11 mouse cellular contexts compared by ENCODE assay signal in genomic region chr10:119408327-119408726, GRCm38 (mm10). TPM values are rescaled to one million over a fixed set of nuclear protein-coding genes. Genes with fewer than 3 reads are reported as not detected.
DNase-seq lines count a peak whose midpoint lies in the region; ATAC-seq and TF ChIP-seq lines count a peak whose summit lies in the region.
"Had no signal": no experiment of that assay in that cellular context is flagged by ENCODE, and none has a peak within 500 bp of the region (broad histone marks: within the 10 kb centered on the region; RNA-seq: fewer than 3 reads in every experiment).

No protein-coding gene starts in this region.

- TF ChIP-seq CTCF in heart, postnatal 0 days (IDR thresholded peaks at IDR 0.05; ENCODE audit: low read depth) = no peak
- no peak for TF ChIP-seq CTCF in lung, embryonic 14.5 days (IDR thresholded peaks at IDR 0.05; ENCODE audit: low read depth)
- TF ChIP-seq CTCF in lung, adult 2 months (IDR thresholded peaks at IDR 0.05; ENCODE audit: insufficient read depth, low read length) = no peak
- no peak for TF ChIP-seq CTCF in brain, embryonic 14.5 days (IDR thresholded peaks at IDR 0.05; ENCODE audit: borderline replicate concordance, extremely low read depth, insufficient read depth, insufficient read length)

- H3K4me3 ChIP-seq in heart, postnatal 0 days (ENCODE audit: low read depth, low read length) = no peak overlapping the region
- no peak overlapping the region for H3K4me3 ChIP-seq in lung, embryonic 14.5 days (ENCODE audit: low read depth, low read length)
- no peak overlapping the region for H3K4me3 ChIP-seq in lung, adult 2 months (replicated peaks; ENCODE audit: extremely low read depth, low read depth, low read length)

- H3K27me3 ChIP-seq in heart, postnatal 0 days (ENCODE audit: control insufficient read depth, insufficient read depth, low read length) = no peaks in the 10 kb centered on the region
- no peaks in the 10 kb centered on the region for H3K27me3 ChIP-seq in lung, embryonic 14.5 days (ENCODE audit: insufficient read depth, low read length)

- TF ChIP-seq EP300 in heart, postnatal 0 days (IDR thresholded peaks at IDR 0.05; ENCODE audit: low read depth) = no peak

- H3K27ac ChIP-seq in heart, postnatal 0 days (ENCODE audit: low read depth) = no peak overlapping the region
- H3K27ac ChIP-seq in lung, embryonic 14.5 days (ENCODE audit: low read depth) = no peak overlapping the region

- no peak for TF ChIP-seq POLR2A in lung, adult 2 months (IDR thresholded peaks at IDR 0.05; ENCODE audit: borderline replicate concordance, extremely low read depth, low read depth, low read length)
- TF ChIP-seq POLR2A in brain, embryonic 14.5 days (IDR thresholded peaks at IDR 0.05; ENCODE audit: borderline replicate concordance, extremely low read depth, insufficient read depth, insufficient read length, poor library complexity, severe bottlenecking) = no peak

- H3K4me2 ChIP-seq in heart, postnatal 0 days (ENCODE audit: low read depth, low read length) = peak overlapping the region; percentile 14; the same call in 1 of the 2 replicates
- H3K4me2 ChIP-seq in lung, embryonic 14.5 days = no peak overlapping the region

- peak; percentile 16 for DNase-seq in heart, postnatal 0 days (ENCODE audit: low spot score)
- DNase-seq in heart, postnatal 4 days = no peak
- DNase-seq in lung, embryonic 14.5 days = peak; percentile 30
- DNase-seq in lung, adult 2 months = no peak
- peak; percentile 58 for DNase-seq in brain, embryonic 14.5 days (ENCODE audit: low read depth)
- peak; percentile 3 for DNase-seq in lung, postnatal 14 days
- no peak for DNase-seq in thymus, postnatal 4 days
- no peak for DNase-seq in urinary bladder, postnatal 4 days (ENCODE audit: low spot score in 2 of 2)

- H3K9me3 ChIP-seq in heart, postnatal 0 days (replicated peaks; ENCODE audit: control insufficient read depth, low read length) = no peaks in the 10 kb centered on the region
- H3K9me3 ChIP-seq in lung, embryonic 14.5 days (ENCODE audit: low read depth, low read length) = no peaks in the 10 kb centered on the region

- ATAC-seq in heart, postnatal 0 days (ENCODE audit: insufficient read depth, low read depth) = peak; percentile 24; the same call in 1 of the 2 replicates
- ATAC-seq in lung, embryonic 14.5 days (ENCODE audit: insufficient read depth) = no peak
- ATAC-seq: intestine, postnatal 0 days had no signal

- 26% methylated on average over 6 of the region's 6 CpGs for WGBS in heart, postnatal 0 days
- WGBS in lung, embryonic 14.5 days = 19% methylated on average over 6 of the region's 6 CpGs
- WGBS in lung, adult 2 months = 6% methylated on average over 6 of the region's 6 CpGs

- no peak overlapping the region for H3K9ac ChIP-seq in heart, postnatal 0 days (replicated peaks; ENCODE audit: low read depth, low read length)
- H3K9ac ChIP-seq in lung, embryonic 14.5 days = no peak overlapping the region

- H3K4me1 ChIP-seq in heart, postnatal 0 days (ENCODE audit: control insufficient read depth, insufficient read depth) = no peaks in the 10 kb centered on the region
- H3K4me1 ChIP-seq in lung, embryonic 14.5 days (ENCODE audit: insufficient read depth) = no peaks in the 10 kb centered on the region
- no peaks in the 10 kb centered on the region for H3K4me1 ChIP-seq in lung, adult 2 months (ENCODE audit: control insufficient read depth, insufficient read depth, low read length)

- no peaks in the 10 kb centered on the region for H3K36me3 ChIP-seq in heart, postnatal 0 days (replicated peaks; ENCODE audit: control insufficient read depth, insufficient read depth, low read length)
- H3K36me3 ChIP-seq in lung, embryonic 14.5 days (ENCODE audit: insufficient read depth) = no peaks in the 10 kb centered on the region

RNA-seq across cellular contexts. Expression of gene Grip1, which starts 45.3 kb away (rescaled TPM):
- 0.38 and 2.8 TPM in 2 replicates for total RNA-seq in heart, postnatal 0 days (2014; rRNA removed; ENCODE audit: low replicate concordance)
- polyA plus RNA-seq in heart, postnatal 0 days (2015; fragmentation: Nextera tagmentation; extraction: Ambion mirVana) = 0.56 and 0.67 TPM in 2 replicates
- 1 to 10 TPM; 2.6 to 3.1 TPM for total RNA-seq in heart, postnatal 4 days (2021)
- 2.5 and 2.6 TPM in 2 replicates for polyA plus RNA-seq in lung, embryonic 14.5 days (2014; fragmentation: Nextera tagmentation; extraction: Ambion mirVana)
- 1.0 and 1.3 TPM in 2 replicates for polyA plus RNA-seq in lung, adult 2 months (2012; rRNA removed)
- 15.0 and 20.2 TPM in 2 replicates for polyA plus RNA-seq in brain, embryonic 14.5 days (2012; rRNA removed)
- total RNA-seq: gastrocnemius, adult 8-10 months had no signal
- polyA plus RNA-seq: spleen, adult 2 months had no signal

Comparison
In these comparisons a context has a peak if more than half of its experiments do, and no peak if none do; other contexts are left out.
1. DNase-seq: peak in heart, postnatal 0 days (single experiment), lung, embryonic 14.5 days (single experiment), brain, embryonic 14.5 days (single experiment) and lung, postnatal 14 days (single experiment); none in heart, postnatal 4 days (single experiment), lung, adult 2 months (single experiment), thymus, postnatal 4 days (single experiment) and urinary bladder, postnatal 4 days (0 of 2).